8 mouse cellular contexts compared by ENCODE assay signal in genomic region chr11:117618214-117618613, GRCm38 (mm10). TPM values are rescaled to one million over a fixed set of nuclear protein-coding genes. Genes with fewer than 3 reads are reported as not detected.
DNase-seq lines count a peak whose midpoint lies in the region; ATAC-seq and TF ChIP-seq lines count a peak whose summit lies in the region.

No protein-coding gene starts in this region.

- H3K27me3 ChIP-seq in neural tube, embryonic 11.5 days (ENCODE audit: control insufficient read depth, insufficient read depth, low read length): peaks cover 5% of the 10 kb centered on the region; the same call in 1 of the 2 replicates
- peaks cover 32% of the 10 kb centered on the region for H3K27me3 ChIP-seq in limb, embryonic 13.5 days
- peaks cover 4% of the 10 kb centered on the region; the same call in 1 of the 2 replicates for H3K27me3 ChIP-seq in stomach, postnatal 0 days (ENCODE audit: control insufficient read depth, insufficient read depth, low read length)

- no peaks in the 10 kb centered on the region for H3K9me3 ChIP-seq in neural tube, embryonic 11.5 days (ENCODE audit: control insufficient read depth, low read length)
- H3K9me3 ChIP-seq in limb, embryonic 13.5 days: no peaks in the 10 kb centered on the region
- no peaks in the 10 kb centered on the region for H3K9me3 ChIP-seq in stomach, postnatal 0 days (ENCODE audit: control insufficient read depth, low read length)

- TF ChIP-seq EP300 in stomach, postnatal 0 days (optimal IDR thresholded peaks at IDR 0.05): no peak

- 0 out of 2 replicates have a peak, but pooled peaks have one; percentile 15 for TF ChIP-seq CTCF in stomach, postnatal 0 days (IDR thresholded peaks at IDR 0.05; ENCODE audit: low read depth)

- no peak for ATAC-seq in neural tube, embryonic 11.5 days (ENCODE audit: insufficient read depth, low FRiP score, low TSS enrichment)
- ATAC-seq in limb, embryonic 13.5 days (ENCODE audit: low FRiP score, low read depth): no peak
- ATAC-seq in stomach, postnatal 0 days (ENCODE audit: low FRiP score, low TSS enrichment): peak; percentile 45; the same call in 1 of the 2 replicates

- no peak overlapping the region for H3K9ac ChIP-seq in neural tube, embryonic 11.5 days (ENCODE audit: low read length)
- no peak overlapping the region for H3K9ac ChIP-seq in limb, embryonic 13.5 days
- H3K9ac ChIP-seq in stomach, postnatal 0 days (ENCODE audit: low read length): no peak overlapping the region

- H3K4me1 ChIP-seq in neural tube, embryonic 11.5 days (ENCODE audit: control insufficient read depth, insufficient read depth, low read length): peaks cover 23% of the 10 kb centered on the region
- peaks cover 36% of the 10 kb centered on the region for H3K4me1 ChIP-seq in limb, embryonic 13.5 days
- H3K4me1 ChIP-seq in stomach, postnatal 0 days (replicated peaks; ENCODE audit: control insufficient read depth, insufficient read depth): 0 out of 2 replicates have a peak, but pooled peaks cover 2% of the 10 kb centered on the region

- H3K4me3 ChIP-seq in neural tube, embryonic 11.5 days (ENCODE audit: low read depth, low read length): no peak overlapping the region
- no peak overlapping the region for H3K4me3 ChIP-seq in limb, embryonic 13.5 days
- no peak overlapping the region for H3K4me3 ChIP-seq in stomach, postnatal 0 days (ENCODE audit: low read depth, low read length)

- peak overlapping the region; percentile 21; the same call in 1 of the 2 replicates for H3K4me2 ChIP-seq in neural tube, embryonic 11.5 days (ENCODE audit: low read depth)
- H3K4me2 ChIP-seq in limb, embryonic 13.5 days (replicated peaks): peak overlapping the region; percentile 54
- H3K4me2 ChIP-seq in stomach, postnatal 0 days (replicated peaks; ENCODE audit: low read depth): peak overlapping the region; percentile 38

- DNase-seq in embryo, embryonic 11 days: peak; percentile 60
- no peak for DNase-seq in embryo, embryonic 10 days (ENCODE audit: low spot score)
- peak; percentile 63 for DNase-seq in neural tube, embryonic 11.5 days (ENCODE audit: low spot score)
- DNase-seq in neural tube, embryonic 10.5 days (ENCODE audit: extremely low spot score, low spot score): no peak
- DNase-seq in stomach, postnatal 0 days (ENCODE audit: low spot score): peak; percentile 44
- no peak for DNase-seq in cerebellum, postnatal 4 days (ENCODE audit: low spot score in 2 of 2)
- DNase-seq in frontal cortex, postnatal 25 days (ENCODE audit: low spot score in 2 of 2): no peak

- peak overlapping the region; percentile 67; the same call in 1 of the 2 replicates for H3K27ac ChIP-seq in neural tube, embryonic 11.5 days (ENCODE audit: low read depth, low read length)
- H3K27ac ChIP-seq in limb, embryonic 13.5 days: peak overlapping the region; percentile 29; the same call in 1 of the 2 replicates
- no peak overlapping the region; the same call in 1 of the 2 replicates for H3K27ac ChIP-seq in stomach, postnatal 0 days (replicated peaks)

- 7% methylated on average over 3 of the region's 3 CpGs for WGBS in neural tube, embryonic 11.5 days
- 8% methylated on average over 3 of the region's 3 CpGs for WGBS in limb, embryonic 13.5 days
- WGBS in stomach, postnatal 0 days: 9% methylated on average over 3 of the region's 3 CpGs

- H3K36me3 ChIP-seq in neural tube, embryonic 11.5 days (ENCODE audit: control insufficient read depth, insufficient read depth, low read length): no peaks in the 10 kb centered on the region
- no peaks in the 10 kb centered on the region for H3K36me3 ChIP-seq in limb, embryonic 13.5 days
- H3K36me3 ChIP-seq in stomach, postnatal 0 days (ENCODE audit: control insufficient read depth, insufficient read depth, low read length): no peaks in the 10 kb centered on the region

RNA-seq across cellular contexts. Expression of gene Tnrc6c, which starts 35.9 kb away (rescaled TPM):
- 17.1 and 18.2 TPM in 2 replicates for polyA plus RNA-seq in neural tube, embryonic 11.5 days (2014; fragmentation: Nextera tagmentation; extraction: Ambion mirVana)
- 19.3 and 19.6 TPM in 2 replicates for polyA plus RNA-seq in limb, embryonic 13.5 days (2015; fragmentation: Nextera tagmentation; extraction: Ambion mirVana)
- 6.0 and 6.1 TPM in 2 replicates for polyA plus RNA-seq in stomach, postnatal 0 days (2015; fragmentation: Nextera tagmentation; extraction: Ambion mirVana)

Comparison
In these comparisons a context has a peak if more than half of its experiments do, and no peak if none do; other contexts are left out.
1. DNase-seq: peak in embryo, embryonic 11 days (single experiment), neural tube, embryonic 11.5 days (single experiment) and stomach, postnatal 0 days (single experiment); none in embryo, embryonic 10 days (single experiment), neural tube, embryonic 10.5 days (single experiment), cerebellum, postnatal 4 days (0 of 2) and frontal cortex, postnatal 25 days (0 of 2).
2. Peak in every context shown above with its lines, with median percentiles within 50 percentile points of each other: H3K4me2 ChIP-seq.